Mouse (Mus musculus) heart, embryonic 11.5 days (tissue): ENCODE measurements around the gene Immp2l. TPM values are rescaled to one million over a fixed set of nuclear protein-coding genes. Genes with fewer than 3 reads are reported as not detected.

ENCODE experiments used
- ATAC-seq: fragments of 200-750 bp; cut with Nextera tagmentation; replicated peaks from 2 replicates; pipeline ENCODE4 v1.8.0; 2017; ENCODE audit warnings: moderate library complexity; ENCODE audit not compliant: insufficient number of reproducible peaks, low FRiP score, low TSS enrichment
- H3K27ac ChIP-seq: fragments of 300-500 bp; sonication (generic); 2 replicates; pipeline ENCODE4 v1.5.1; 2014; ENCODE audit warnings: mild to moderate bottlenecking, low read depth, low read length
- H3K27me3 ChIP-seq: fragments of 300-500 bp; sonication (generic); 2 replicates; pipeline ENCODE4 v1.6.1; 2014; ENCODE audit warnings: mild to moderate bottlenecking, low read length, mixed read lengths; ENCODE audit not compliant: control insufficient read depth, insufficient read depth
- H3K36me3 ChIP-seq: fragments of 300-500 bp; sonication (generic); 2 replicates; pipeline ENCODE4 v1.6.1; 2014; ENCODE audit warnings: mild to moderate bottlenecking, low read length, moderate library complexity, mixed read lengths; ENCODE audit not compliant: control insufficient read depth, insufficient read depth
- H3K4me1 ChIP-seq: fragments of 300-500 bp; sonication (generic); 2 replicates; pipeline ENCODE4 v1.6.1; 2014; ENCODE audit warnings: low read length; ENCODE audit not compliant: control insufficient read depth, insufficient read depth
- H3K4me2 ChIP-seq: fragments of 300-500 bp; sonication (generic); 2 replicates; pipeline ENCODE4 v1.6.1; 2014; ENCODE audit warnings: mild to moderate bottlenecking, moderate library complexity
- H3K4me3 ChIP-seq: fragments of 300-500 bp; sonication (generic); 2 replicates; pipeline ENCODE4 v1.5.1; 2014; ENCODE audit warnings: low read depth, low read length
- H3K9ac ChIP-seq: fragments of 300-500 bp; sonication (generic); 2 replicates; pipeline ENCODE4 v1.6.1; 2014; ENCODE audit warnings: mild to moderate bottlenecking, low read depth, low read length, moderate library complexity
- H3K9me3 ChIP-seq: fragments of 300-500 bp; sonication (generic); replicated peaks from 2 replicates; pipeline ENCODE4 v1.6.1; 2016; ENCODE audit warnings: low read length; ENCODE audit not compliant: control insufficient read depth
- WGBS: fragments of 180-500 bp; shearing (Covaris S2); extraction: QIAGEN DNeasy Blood & Tissue Kit; methylation state at CpG from one replicate; pipeline ENCODE4 v1.1.7; 2014; ENCODE audit not compliant: insufficient replicate concordance; 5-methylcytosine and 5-hydroxymethylcytosine counted together
- polyA plus RNA-seq: library from polyadenylated mRNA; unstranded; fragments of >200 nt; fragmentation: Nextera tagmentation; extraction: Ambion mirVana; gene quantifications from 2 replicates; pipeline ENCODE4 v1.2.1, GENCODE M21; 2014

The Immp2l gene
- polyA plus RNA-seq, 1 experiment from 2014 or later, result 8.2 TPM

- ATAC-seq, result no peak
- H3K27me3 ChIP-seq, result no peaks in the 10 kb centered on the region
- no peak overlapping the region for H3K4me2 ChIP-seq
- no peaks in the 10 kb centered on the region for H3K36me3 ChIP-seq
- whole genome bisulfite sequencing, result 71% methylated on average over 4 of the region's 4 CpGs
- H3K27ac ChIP-seq, result no peak overlapping the region
- no peak overlapping the region for H3K9ac ChIP-seq
- no peaks in the 10 kb centered on the region for H3K4me1 ChIP-seq
- no peak overlapping the region for H3K4me3 ChIP-seq
- H3K9me3 ChIP-seq, result no peaks in the 10 kb centered on the region
These were observed 551.3 kb downstream of the Immp2l start for GRCm38 (mm10) chr12:41575221-41575620.

- no peak overlapping the region for H3K4me3 ChIP-seq
- no peaks in the 10 kb centered on the region for H3K9me3 ChIP-seq
- no peaks in the 10 kb centered on the region for H3K36me3 ChIP-seq
- ATAC-seq, result no peak
- no peak overlapping the region for H3K4me2 ChIP-seq
- H3K27me3 ChIP-seq, result no peaks in the 10 kb centered on the region
- H3K4me1 ChIP-seq, result no peaks in the 10 kb centered on the region
- H3K27ac ChIP-seq, result no peak overlapping the region
- H3K9ac ChIP-seq, result no peak overlapping the region
- 69% methylated on average over 5 of the region's 5 CpGs for WGBS
These were observed 569.5 kb downstream of the Immp2l start for GRCm38 (mm10) chr12:41593401-41593800.

GRCm38 (mm10) chr12:41594037-41594436, 570.1 kb downstream of the Immp2l start:
- H3K27ac ChIP-seq, result no peak overlapping the region
- no peaks in the 10 kb centered on the region for H3K36me3 ChIP-seq
- ATAC-seq, result no peak
- no peak overlapping the region for H3K4me2 ChIP-seq
- no peaks in the 10 kb centered on the region for H3K9me3 ChIP-seq
- H3K27me3 ChIP-seq, result no peaks in the 10 kb centered on the region
- no peak overlapping the region for H3K4me3 ChIP-seq
- WGBS, result 93% methylated on average over 4 of the region's 4 CpGs
- H3K4me1 ChIP-seq, result no peaks in the 10 kb centered on the region
- no peak overlapping the region for H3K9ac ChIP-seq

GRCm38 (mm10) chr12:41615271-41615670, 591.4 kb downstream of the Immp2l start:
- Histone ChIP-seq H3K36me3 (no peaks in the 10 kb centered on the region), H3K9ac (no peak overlapping the region), H3K4me3 (no peak overlapping the region), H3K4me2 (no peak overlapping the region), H3K27ac (no peak overlapping the region), H3K27me3 (no peaks in the 10 kb centered on the region), H3K9me3 (no peaks in the 10 kb centered on the region), H3K4me1 (no peaks in the 10 kb centered on the region)
- 79% methylated on average over 3 of the region's 3 CpGs for WGBS
- ATAC-seq, result no peak

GRCm38 (mm10) chr12:41621341-41621740, 597.5 kb downstream of the Immp2l start:
- H3K4me1 ChIP-seq, result no peaks in the 10 kb centered on the region
- no peak overlapping the region for H3K9ac ChIP-seq
- no peaks in the 10 kb centered on the region for H3K27me3 ChIP-seq
- ATAC-seq, result no peak
- H3K27ac ChIP-seq, result no peak overlapping the region
- H3K4me2 ChIP-seq, result no peak overlapping the region
- no peaks in the 10 kb centered on the region for H3K9me3 ChIP-seq
- H3K4me3 ChIP-seq, result no peak overlapping the region
- no peaks in the 10 kb centered on the region for H3K36me3 ChIP-seq
- WGBS, result 84% methylated on average over 6 of the region's 6 CpGs

GRCm38 (mm10) chr12:41643262-41643661, 619.4 kb downstream of the Immp2l start:
- Histone ChIP-seq H3K4me1 (no peaks in the 10 kb centered on the region), H3K9me3 (no peaks in the 10 kb centered on the region), H3K27ac (no peak overlapping the region), H3K4me3 (no peak overlapping the region), H3K27me3 (no peaks in the 10 kb centered on the region), H3K36me3 (no peaks in the 10 kb centered on the region), H3K9ac (no peak overlapping the region), H3K4me2 (no peak overlapping the region)
- no peak for ATAC-seq
- 62% methylated on average over 4 of the region's 4 CpGs for WGBS

- H3K4me1 ChIP-seq, result no peaks in the 10 kb centered on the region
- no peaks in the 10 kb centered on the region for H3K36me3 ChIP-seq
- H3K9me3 ChIP-seq, result no peaks in the 10 kb centered on the region
- H3K27ac ChIP-seq, result no peak overlapping the region
- 40% methylated on average over 4 of the region's 4 CpGs for WGBS
- no peaks in the 10 kb centered on the region for H3K27me3 ChIP-seq
- no peak overlapping the region for H3K4me2 ChIP-seq
- ATAC-seq, result no peak
- no peak overlapping the region for H3K4me3 ChIP-seq
- no peak overlapping the region for H3K9ac ChIP-seq
These were observed 621.1 kb downstream of the Immp2l start for GRCm38 (mm10) chr12:41644802-41645551.

- no peak for ATAC-seq
- no peak overlapping the region for H3K9ac ChIP-seq
- H3K36me3 ChIP-seq, result no peaks in the 10 kb centered on the region
- H3K4me2 ChIP-seq, result no peak overlapping the region
- no peak overlapping the region for H3K4me3 ChIP-seq
- no peaks in the 10 kb centered on the region for H3K4me1 ChIP-seq
- 12% methylated on average over 5 of the region's 5 CpGs for WGBS
- no peak overlapping the region for H3K27ac ChIP-seq
- no peaks in the 10 kb centered on the region for H3K27me3 ChIP-seq
- no peaks in the 10 kb centered on the region for H3K9me3 ChIP-seq
These were observed 623.2 kb downstream of the Immp2l start for GRCm38 (mm10) chr12:41646956-41647575.

- H3K4me2 ChIP-seq, result no peak overlapping the region
- H3K4me1 ChIP-seq, result no peaks in the 10 kb centered on the region
- no peaks in the 10 kb centered on the region for H3K36me3 ChIP-seq
- H3K27ac ChIP-seq, result no peak overlapping the region
- 83% methylated on average over 2 of the region's 2 CpGs for WGBS
- no peaks in the 10 kb centered on the region for H3K27me3 ChIP-seq
- H3K9me3 ChIP-seq, result no peaks in the 10 kb centered on the region
- no peak for ATAC-seq
- H3K4me3 ChIP-seq, result no peak overlapping the region
- H3K9ac ChIP-seq, result no peak overlapping the region
These were observed 623.8 kb downstream of the Immp2l start for GRCm38 (mm10) chr12:41647675-41648074.
